Mouse (Mus musculus): ENCODE measurements around the gene Fnbp1. TPM values are rescaled to one million over a fixed set of nuclear protein-coding genes. Genes with fewer than 3 reads are reported as not detected.

Gene Fnbp1
- polyA plus RNA-seq, 1 experiment, result 0.15 TPM

GRCm38 (mm10) chr2:31086543-31086942, 55.3 kb downstream of the Fnbp1 start:
- H3K9me3 ChIP-seq (ENCODE audit: control insufficient read depth, low read length), result peaks cover 3% of the 10 kb centered on the region
- TF ChIP-seq TAL1 (IDR thresholded peaks at IDR 0.05; ENCODE audit: low read length) (no peak), GATA1 (IDR thresholded peaks at IDR 0.05; ENCODE audit: low read length) (no peak)
- H3K4me3 ChIP-seq (replicated peaks), result no peak overlapping the region
- H3K4me1 ChIP-seq (ENCODE audit: control insufficient read depth), result peaks cover 18% of the 10 kb centered on the region
- no peaks in the 10 kb centered on the region for H3K27me3 ChIP-seq (ENCODE audit: control insufficient read depth)
- H3K36me3 ChIP-seq (ENCODE audit: control insufficient read depth), result peaks cover 2% of the 10 kb centered on the region

GRCm38 (mm10) chr2:31084169-31084850, 57.5 kb downstream of the Fnbp1 start:
- Histone ChIP-seq H3K9me3 (ENCODE audit: control insufficient read depth, low read length) (peaks cover 3% of the 10 kb centered on the region), H3K27me3 (ENCODE audit: control insufficient read depth) (no peaks in the 10 kb centered on the region), H3K36me3 (ENCODE audit: control insufficient read depth) (peaks cover 2% of the 10 kb centered on the region), H3K4me1 (ENCODE audit: control insufficient read depth) (peaks cover 18% of the 10 kb centered on the region), H3K4me3 (replicated peaks) (no peak overlapping the region)
- no peak for TF ChIP-seq TAL1 (IDR thresholded peaks at IDR 0.05; ENCODE audit: low read length)
- no peak for TF ChIP-seq GATA1 (IDR thresholded peaks at IDR 0.05; ENCODE audit: low read length)

DNA sequence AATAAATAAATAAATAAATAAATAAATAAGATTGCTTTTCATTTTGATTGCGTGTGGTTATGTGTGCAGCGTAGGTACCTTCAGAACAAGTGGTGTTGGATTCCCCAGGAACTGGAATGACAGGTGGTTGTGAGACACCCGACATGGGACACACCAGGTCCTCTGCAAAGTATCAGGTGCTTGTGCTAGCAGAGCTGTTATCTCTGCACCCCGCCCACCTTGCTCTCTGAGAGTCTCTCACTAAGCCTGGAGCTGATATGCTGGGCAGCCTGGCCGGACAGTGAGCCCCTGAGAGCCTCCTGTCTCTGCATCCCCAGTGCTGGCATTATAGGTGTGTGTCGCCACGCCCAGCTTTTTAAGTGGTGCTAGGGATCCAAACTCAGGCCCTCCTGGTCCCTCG, 58.4 kb downstream of the Fnbp1 start:
- Histone ChIP-seq H3K4me3 (replicated peaks) (no peak overlapping the region), H3K36me3 (ENCODE audit: control insufficient read depth) (peaks cover 2% of the 10 kb centered on the region), H3K9me3 (ENCODE audit: control insufficient read depth, low read length) (peaks cover 3% of the 10 kb centered on the region), H3K4me1 (ENCODE audit: control insufficient read depth) (peaks cover 18% of the 10 kb centered on the region), H3K27me3 (ENCODE audit: control insufficient read depth) (no peaks in the 10 kb centered on the region)
- TF ChIP-seq GATA1 (IDR thresholded peaks at IDR 0.05; ENCODE audit: low read length) (no peak), TAL1 (IDR thresholded peaks at IDR 0.05; ENCODE audit: low read length) (no peak)

GRCm38 (mm10) chr2:31082639-31083038, 59.2 kb downstream of the Fnbp1 start:
- H3K27me3 ChIP-seq (ENCODE audit: control insufficient read depth), result no peaks in the 10 kb centered on the region
- TF ChIP-seq TAL1 (IDR thresholded peaks at IDR 0.05; ENCODE audit: low read length) (no peak), GATA1 (IDR thresholded peaks at IDR 0.05; ENCODE audit: low read length) (no peak)
- peaks cover 18% of the 10 kb centered on the region for H3K4me1 ChIP-seq (ENCODE audit: control insufficient read depth)
- H3K9me3 ChIP-seq (ENCODE audit: control insufficient read depth, low read length), result peaks cover 3% of the 10 kb centered on the region
- peak overlapping the region; percentile 32 for H3K4me3 ChIP-seq (replicated peaks)
- peaks cover 2% of the 10 kb centered on the region for H3K36me3 ChIP-seq (ENCODE audit: control insufficient read depth)

GRCm38 (mm10) chr2:31081349-31081748, 60.5 kb downstream of the Fnbp1 start:
- H3K4me3 ChIP-seq (replicated peaks), result no peak overlapping the region
- peaks cover 3% of the 10 kb centered on the region for H3K9me3 ChIP-seq (ENCODE audit: control insufficient read depth, low read length)
- no peak for TF ChIP-seq GATA1 (IDR thresholded peaks at IDR 0.05; ENCODE audit: low read length)
- H3K36me3 ChIP-seq (ENCODE audit: control insufficient read depth), result peaks cover 2% of the 10 kb centered on the region
- no peaks in the 10 kb centered on the region for H3K27me3 ChIP-seq (ENCODE audit: control insufficient read depth)
- H3K4me1 ChIP-seq (ENCODE audit: control insufficient read depth), result peaks cover 18% of the 10 kb centered on the region

GRCm38 (mm10) chr2:31079117-31079516, 62.7 kb downstream of the Fnbp1 start:
- Histone ChIP-seq H3K4me3 (replicated peaks) (no peak overlapping the region), H3K27me3 (ENCODE audit: control insufficient read depth) (no peaks in the 10 kb centered on the region), H3K9me3 (ENCODE audit: control insufficient read depth, low read length) (peaks cover 1% of the 10 kb centered on the region), H3K36me3 (ENCODE audit: control insufficient read depth) (peaks cover under 1% of the 10 kb centered on the region), H3K4me1 (ENCODE audit: control insufficient read depth) (peaks cover 18% of the 10 kb centered on the region)
- TF ChIP-seq GATA1 (IDR thresholded peaks at IDR 0.05; ENCODE audit: low read length), result no peak
- no peak for TF ChIP-seq TAL1 (IDR thresholded peaks at IDR 0.05; ENCODE audit: low read length)

DNA sequence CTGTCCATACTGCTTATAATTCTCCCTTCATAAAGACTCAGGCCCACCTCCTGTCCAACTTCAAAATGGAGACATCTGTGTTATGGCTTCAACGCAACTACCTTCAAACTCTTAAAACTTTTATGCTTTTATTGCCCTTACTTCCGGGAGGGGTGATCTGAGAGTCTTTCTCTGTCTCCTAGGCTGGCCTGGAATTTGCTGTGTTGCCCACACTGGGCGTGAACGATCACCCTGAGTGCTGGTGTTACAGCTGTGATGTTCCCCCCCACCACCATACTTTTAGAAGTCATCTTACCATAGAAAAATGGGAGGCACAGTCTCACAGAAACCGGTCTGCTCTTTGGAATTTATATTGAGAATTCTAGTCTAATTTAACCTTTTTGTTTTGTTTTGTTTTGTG, 64.2 kb downstream of the Fnbp1 start:
- H3K27me3 ChIP-seq (ENCODE audit: control insufficient read depth), result no peaks in the 10 kb centered on the region
- H3K9me3 ChIP-seq (ENCODE audit: control insufficient read depth, low read length), result no peaks in the 10 kb centered on the region
- H3K4me1 ChIP-seq (ENCODE audit: control insufficient read depth), result peaks cover 8% of the 10 kb centered on the region
- TF ChIP-seq GATA1 (IDR thresholded peaks at IDR 0.05; ENCODE audit: low read length) (no peak), TAL1 (IDR thresholded peaks at IDR 0.05; ENCODE audit: low read length) (no peak)
- H3K36me3 ChIP-seq (ENCODE audit: control insufficient read depth), result no peaks in the 10 kb centered on the region
- H3K4me3 ChIP-seq (replicated peaks), result no peak overlapping the region

DNA sequence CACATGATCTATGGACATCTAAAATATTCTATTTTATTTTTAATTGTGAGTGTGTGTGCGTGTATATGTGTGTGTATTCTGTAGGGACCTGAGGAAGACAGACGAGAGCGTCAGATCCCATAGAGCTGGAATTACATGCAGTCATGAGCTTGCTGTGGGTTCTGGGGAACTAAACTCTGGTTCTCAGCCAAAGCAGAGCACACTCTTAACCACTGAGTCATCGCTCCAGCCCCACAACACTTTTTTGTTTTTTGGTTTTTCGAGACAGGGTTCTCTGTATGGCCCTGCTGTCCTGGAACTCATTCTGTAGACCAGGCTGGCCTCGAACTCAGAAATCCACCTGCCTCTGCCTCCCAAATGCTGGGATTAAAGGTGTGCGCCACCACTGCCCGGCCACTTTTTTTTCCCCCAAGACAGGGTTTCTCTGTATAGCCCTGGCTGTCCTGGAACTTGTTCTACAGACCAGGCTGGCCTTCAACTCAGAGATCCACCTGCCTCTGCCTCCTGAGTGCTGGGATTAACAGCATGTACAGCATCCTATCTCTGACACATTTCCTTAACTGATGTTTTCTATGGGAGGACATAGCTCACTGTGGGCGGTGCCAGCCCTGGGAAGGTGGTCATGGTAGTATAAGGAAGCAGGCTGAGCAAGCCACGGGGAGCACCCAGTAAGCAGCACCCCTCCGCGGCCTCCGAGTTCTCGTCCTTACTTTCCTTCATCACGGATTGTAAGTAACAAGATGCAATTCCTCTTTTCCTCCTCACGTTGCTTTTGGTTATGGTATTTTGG, 65.3 kb downstream of the Fnbp1 start:
- no peak overlapping the region for H3K4me3 ChIP-seq (replicated peaks)
- H3K9me3 ChIP-seq (ENCODE audit: control insufficient read depth, low read length), result no peaks in the 10 kb centered on the region
- no peak for TF ChIP-seq GATA1 (IDR thresholded peaks at IDR 0.05; ENCODE audit: low read length)
- no peak for TF ChIP-seq TAL1 (IDR thresholded peaks at IDR 0.05; ENCODE audit: low read length)
- no peaks in the 10 kb centered on the region for H3K36me3 ChIP-seq (ENCODE audit: control insufficient read depth)
- peaks cover under 1% of the 10 kb centered on the region for H3K4me1 ChIP-seq (ENCODE audit: control insufficient read depth)
- no peaks in the 10 kb centered on the region for H3K27me3 ChIP-seq (ENCODE audit: control insufficient read depth)

GRCm38 (mm10) chr2:31075836-31076235, 66.0 kb downstream of the Fnbp1 start:
- Histone ChIP-seq H3K4me1 (ENCODE audit: control insufficient read depth) (no peaks in the 10 kb centered on the region), H3K27me3 (ENCODE audit: control insufficient read depth) (no peaks in the 10 kb centered on the region), H3K4me3 (replicated peaks) (no peak overlapping the region), H3K36me3 (ENCODE audit: control insufficient read depth) (no peaks in the 10 kb centered on the region), H3K9me3 (ENCODE audit: control insufficient read depth, low read length) (no peaks in the 10 kb centered on the region)
- TF ChIP-seq TAL1 (IDR thresholded peaks at IDR 0.05; ENCODE audit: low read length) (no peak), GATA1 (IDR thresholded peaks at IDR 0.05; ENCODE audit: low read length) (no peak)

Data from erythroblast, embryonic 14.5 days (primary cell).